Mouse (Mus musculus): ENCODE results near the gene Sod2.
"Not testable (repeated sequence)": the region's sequence is repeated elsewhere in the genome, so short reads cannot be mapped to it uniquely, and the experiment has no call there.

Gene Sod2

DNA sequence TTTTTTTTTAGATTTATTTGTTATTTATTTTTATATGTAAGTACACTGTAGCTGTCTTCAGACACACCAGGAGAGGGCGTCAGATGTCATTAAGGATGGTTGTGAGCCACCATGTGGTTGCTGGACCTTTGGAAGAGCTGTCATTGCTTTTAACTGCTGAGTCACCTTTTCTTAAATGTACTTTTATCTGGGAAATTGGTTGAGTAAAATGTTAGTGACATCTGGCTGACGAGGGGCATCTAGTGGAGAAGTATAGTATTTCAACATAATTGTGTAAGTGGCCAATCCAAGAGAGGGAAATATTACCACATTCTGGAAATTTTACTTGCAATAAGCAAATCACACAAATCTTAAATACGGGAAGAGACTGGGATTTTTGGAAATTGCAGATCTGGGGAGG, 3.2 kb downstream of the Sod2 start:
- no peak for DNase-seq (ENCODE audit: low spot score in 2 of 2)

DNA sequence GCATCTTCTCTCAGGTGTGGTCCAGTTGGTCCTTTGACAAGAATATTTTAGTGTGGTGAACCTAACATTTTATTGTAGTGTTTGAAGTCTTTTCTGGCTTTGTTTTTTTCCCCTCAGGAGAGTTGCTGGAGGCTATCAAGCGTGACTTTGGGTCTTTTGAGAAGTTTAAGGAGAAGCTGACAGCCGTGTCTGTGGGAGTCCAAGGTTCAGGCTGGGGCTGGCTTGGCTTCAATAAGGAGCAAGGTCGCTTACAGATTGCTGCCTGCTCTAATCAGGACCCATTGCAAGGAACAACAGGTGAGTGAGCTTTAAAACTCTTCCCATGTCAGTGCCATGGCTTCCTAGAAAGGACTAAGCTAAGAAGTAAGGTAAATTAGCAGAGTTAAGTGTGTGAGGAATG, 6.7 kb downstream of the Sod2 start:
- DNase-seq (ENCODE audit: low spot score in 2 of 2) = no peak

DNA sequence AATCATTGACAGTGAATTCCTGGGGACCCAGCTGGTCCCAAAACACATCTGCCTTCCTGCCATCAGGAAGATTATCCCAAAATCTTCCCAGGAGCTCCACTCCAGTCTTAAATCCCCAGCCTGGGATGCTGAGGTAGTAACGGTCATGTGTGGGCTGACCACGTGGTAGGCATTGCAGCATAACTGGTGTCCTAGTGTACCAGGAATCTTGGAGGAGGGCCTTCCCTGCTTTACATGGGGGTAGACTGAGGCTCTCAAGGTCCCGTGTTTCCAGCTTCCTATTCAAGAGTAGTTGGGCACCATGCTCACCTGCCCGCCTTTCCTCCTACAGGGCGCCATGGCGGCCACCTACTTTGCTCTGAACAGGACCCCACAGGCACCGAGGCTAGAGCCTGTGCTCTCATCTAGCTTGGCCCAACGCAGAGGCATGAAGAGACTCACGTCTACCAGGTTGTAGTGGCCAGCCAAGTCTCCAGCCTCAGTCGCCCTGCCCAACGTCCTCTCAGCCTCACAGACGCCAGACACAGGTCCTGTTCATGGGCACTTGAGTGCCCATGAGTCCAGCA, 30.1 kb downstream of the Sod2 start:
- DNase-seq (ENCODE audit: low spot score in 2 of 2) = not testable (repeated sequence)

DNA sequence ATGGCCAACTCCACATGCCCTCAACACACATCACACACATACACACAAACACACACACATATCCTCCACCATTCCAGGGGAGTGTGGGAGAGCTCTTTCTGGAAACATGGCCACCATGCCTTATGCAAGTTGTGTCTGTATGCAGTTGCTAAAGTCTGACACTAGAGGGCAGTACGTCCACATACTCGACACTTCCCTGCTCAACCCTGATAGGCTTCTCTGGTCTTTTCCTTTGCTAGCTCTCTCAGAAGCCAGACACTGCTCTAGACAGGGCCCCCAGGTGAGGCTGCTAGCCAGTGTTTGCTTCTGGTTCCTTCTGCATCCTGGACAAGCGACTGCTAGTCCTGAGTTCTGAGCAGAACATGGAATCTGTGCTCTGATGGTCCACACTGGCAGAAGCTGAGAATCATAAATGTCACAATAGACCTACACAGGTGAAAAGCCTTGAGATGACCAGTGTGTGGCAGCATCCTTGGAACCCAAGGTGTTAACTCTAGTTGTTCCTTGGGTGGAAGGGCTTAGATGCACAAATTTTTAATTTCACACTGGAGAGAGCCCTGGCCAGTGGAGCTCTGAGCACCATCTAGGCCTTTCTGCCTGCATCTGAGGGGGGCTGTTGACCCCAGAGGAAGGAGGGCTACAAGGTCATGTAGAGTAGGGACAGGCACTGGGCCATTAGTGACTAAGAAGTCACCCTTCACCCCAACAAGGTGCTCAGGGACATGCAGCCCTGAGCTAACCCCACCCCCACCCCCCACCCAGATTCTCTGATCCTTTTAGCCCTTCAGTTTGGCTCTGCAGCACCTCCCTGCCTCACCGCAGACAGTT, 37.4 kb downstream of the Sod2 start:
- peak in 1 of 2 experiments; percentile 7 for DNase-seq (ENCODE audit: low spot score in 2 of 2)

DNA sequence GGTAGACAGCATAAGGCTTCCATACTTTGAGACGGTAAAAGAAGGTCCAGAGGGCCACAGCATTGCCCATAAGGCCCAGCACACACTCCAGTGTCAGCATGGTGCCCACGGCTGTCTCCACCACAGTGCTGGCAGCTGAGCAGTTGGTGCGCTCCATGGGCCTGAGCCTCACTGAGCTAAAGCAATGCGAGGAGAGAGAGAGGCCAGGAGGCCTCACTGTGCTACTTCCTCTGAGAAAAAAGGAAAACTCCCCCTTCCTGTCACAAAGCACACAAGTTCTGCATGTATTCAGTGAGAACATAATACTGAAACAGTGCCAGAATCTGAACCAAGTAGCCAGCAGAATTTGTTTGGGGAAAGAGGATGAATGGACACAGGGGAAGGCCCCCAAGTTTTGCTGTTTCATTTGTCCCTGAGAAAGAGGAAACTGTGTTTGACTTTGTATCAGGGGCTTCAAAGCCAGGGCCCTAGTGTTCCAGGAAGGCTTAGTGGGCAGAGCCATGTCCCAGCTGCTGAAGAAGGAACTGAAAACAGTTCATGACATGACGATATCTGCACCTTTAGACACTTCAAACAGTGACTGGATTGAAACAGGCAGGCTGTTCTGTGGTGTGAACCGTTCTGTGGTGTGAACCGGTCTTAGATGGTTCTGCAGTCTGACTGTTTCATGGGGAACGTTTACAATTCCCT, 45.6 kb downstream of the Sod2 start, which contains the start of gene Gpr31b:
Gene Gpr31b (minus strand): TSS at position 173 of the 690 bp plus-strand sequence.
- not testable (repeated sequence) for DNase-seq (ENCODE audit: low spot score in 2 of 2)

DNA sequence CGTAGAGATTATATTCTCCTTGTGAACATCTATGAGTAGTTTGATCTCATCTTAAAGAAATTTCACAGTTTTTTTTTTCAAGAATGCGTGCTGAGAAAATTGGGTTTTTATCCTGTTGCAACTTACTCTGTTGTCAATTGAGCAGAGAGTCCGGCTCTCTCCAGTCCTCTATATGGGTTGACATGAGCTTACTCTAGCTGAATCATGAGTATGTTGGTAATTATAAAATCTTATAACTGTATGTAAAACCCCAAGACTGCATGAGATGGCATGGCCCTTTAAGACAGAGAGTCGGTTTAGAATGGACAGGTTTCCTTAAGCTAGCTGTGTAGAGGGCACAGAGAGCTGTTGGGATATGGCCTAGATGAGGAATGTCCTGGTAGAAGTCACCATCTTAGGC, 54.2 kb downstream of the Sod2 start, which contains the start of gene Tcp10b:
Gene Tcp10b (plus strand): TSS at position 301 of the 400 bp plus-strand sequence.
- DNase-seq (ENCODE audit: low spot score in 2 of 2) = not testable (repeated sequence)

DNA sequence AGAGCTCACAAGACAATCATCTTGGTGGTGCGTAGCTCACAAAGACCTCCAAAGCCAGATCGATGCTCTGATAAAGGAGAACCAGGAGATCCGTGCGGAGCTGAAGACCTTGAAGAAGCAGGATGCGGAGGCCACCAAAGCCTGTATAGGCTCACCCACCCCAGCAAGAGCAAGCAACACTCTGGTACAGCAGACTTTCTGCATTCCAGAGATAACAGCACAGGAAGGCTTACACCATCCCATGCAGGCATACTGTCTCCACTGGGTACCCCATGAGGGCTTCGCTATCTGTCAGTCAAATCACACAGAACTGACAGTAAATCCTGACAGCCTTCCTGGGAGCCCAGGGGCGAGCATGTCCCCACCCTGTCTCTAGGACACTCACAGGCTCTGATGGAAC, 56.2 kb downstream of the Sod2 start:
- DNase-seq (ENCODE audit: low spot score in 2 of 2) = not testable (repeated sequence)

DNA sequence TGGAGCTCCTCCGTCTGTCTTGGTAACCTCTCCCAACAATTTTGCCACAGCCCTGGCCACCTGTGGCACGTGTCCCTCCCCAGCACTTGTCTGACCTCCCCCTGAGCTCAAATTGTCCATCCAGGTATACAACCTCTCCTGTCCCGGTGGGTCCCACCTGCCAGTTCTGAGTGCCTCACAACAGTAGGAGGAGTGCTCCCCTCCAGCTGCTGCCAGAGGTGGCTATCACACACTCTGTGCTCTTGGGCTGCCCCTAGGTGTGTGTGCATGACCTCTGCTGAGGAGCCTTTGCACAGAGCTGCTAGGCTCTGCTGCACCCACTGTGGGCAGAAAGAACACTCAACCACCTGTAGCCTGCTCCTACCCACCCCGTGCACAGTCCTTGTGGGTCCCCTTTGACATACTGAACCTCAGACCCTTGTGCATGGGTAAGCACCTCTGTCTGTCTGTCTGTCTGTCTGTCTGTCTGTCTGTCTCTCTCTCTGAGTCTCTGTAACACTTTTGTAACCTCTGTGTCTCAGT, 61.3 kb downstream of the Sod2 start:
- not testable (repeated sequence) for DNase-seq (ENCODE audit: low spot score in 2 of 2)

DNA sequence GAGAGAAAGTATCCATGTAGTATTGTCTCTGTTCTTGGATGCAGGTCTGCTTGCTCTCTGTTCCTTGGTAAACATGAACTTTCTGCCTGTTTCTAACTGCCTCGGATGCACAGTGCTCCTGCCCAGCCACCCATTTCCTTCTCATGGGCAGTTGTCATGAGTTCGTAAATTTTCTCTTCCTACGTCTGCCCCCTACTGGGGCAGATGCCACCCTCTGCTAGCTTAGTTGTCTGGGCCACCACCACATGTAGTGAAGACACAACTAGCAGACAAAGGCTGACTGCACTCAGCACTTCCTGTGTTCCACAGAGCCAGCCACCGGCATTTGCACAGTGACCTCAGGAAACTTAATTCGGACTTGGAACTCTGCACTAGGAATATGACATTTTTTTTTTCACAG, 62.6 kb downstream of the Sod2 start:
- not testable (repeated sequence) for DNase-seq (ENCODE audit: low spot score in 2 of 2)

All from spleen, postnatal 14 days (tissue).